Mouse (Mus musculus) gastrocnemius, postnatal 10 days (tissue): Measurements from ENCODE around the gene Hdac4. TPM values are rescaled to one million over a fixed set of nuclear protein-coding genes. Genes with fewer than 3 reads are reported as not detected.
A peak's percentile ranks its signal among the peaks of the same experiment; 100 is the strongest.

Source experiments
- DNase-seq: peaks from one replicate; pipeline ENCODE4 v3.0.0; 2021; ENCODE audit warnings: mixed read lengths
- total RNA-seq, 2 experiments: library from RNA; stranded (reverse); gene quantifications; 2 replicates each; pipeline ENCODE4 v1.2.3; 2021

Gene Hdac4
- total RNA-seq, 2 experiments from 2014 or later = 54.9 to 60.0 TPM

GRCm38 (mm10) chr1:91920038-91920589 is 275.4 kb downstream of the Hdac4 start:
- no peak for DNase-seq

GRCm38 (mm10) chr1:91918257-91918800 is 277.2 kb downstream of the Hdac4 start:
- no peak for DNase-seq

- DNase-seq = no peak
Observed at GRCm38 (mm10) chr1:91917596-91917995, 277.9 kb downstream of the Hdac4 start.

- no peak for DNase-seq
Observed at GRCm38 (mm10) chr1:91915961-91916360, 279.5 kb downstream of the Hdac4 start.

- DNase-seq = no peak
Observed at GRCm38 (mm10) chr1:91914648-91915047, 280.9 kb downstream of the Hdac4 start.

- DNase-seq = peak; percentile 84
Observed at GRCm38 (mm10) chr1:91913850-91914249, 281.6 kb downstream of the Hdac4 start.

- DNase-seq = peak; percentile 49
Observed at GRCm38 (mm10) chr1:91912227-91913119, 283.0 kb downstream of the Hdac4 start.

- DNase-seq = no peak
Observed at GRCm38 (mm10) chr1:91905268-91905667, 290.2 kb downstream of the Hdac4 start.

GRCm38 (mm10) chr1:91903241-91903981 is 292.1 kb downstream of the Hdac4 start:
- no peak for DNase-seq

GRCm38 (mm10) chr1:91897078-91897477 is 298.4 kb downstream of the Hdac4 start:
- DNase-seq = no peak

GRCm38 (mm10) chr1:91894286-91894685 is 301.2 kb downstream of the Hdac4 start:
- no peak for DNase-seq

GRCm38 (mm10) chr1:91893598-91893997 is 301.9 kb downstream of the Hdac4 start:
- no peak for DNase-seq

- DNase-seq = no peak
Observed at GRCm38 (mm10) chr1:91883115-91883514, 312.4 kb downstream of the Hdac4 start.

GRCm38 (mm10) chr1:91880899-91881298 is 314.6 kb downstream of the Hdac4 start:
- DNase-seq = no peak

- DNase-seq = no peak
Observed at GRCm38 (mm10) chr1:91880156-91880555, 315.3 kb downstream of the Hdac4 start.
